Mouse (Mus musculus): Measurements from ENCODE around the gene Plppr3. TPM values are rescaled to one million over a fixed set of nuclear protein-coding genes. Genes with fewer than 3 reads are reported as not detected.
A peak's percentile ranks its signal among the peaks of the same experiment; 100 is the strongest.

Plppr3 gene
- polyA plus RNA-seq, 1 experiment from 2014 or later, result 9.4 TPM

GRCm38 (mm10) chr10:79864351-79865188 is 9.9 kb downstream of the Plppr3 start:
- Histone ChIP-seq H3K9me3 (ENCODE audit: control insufficient read depth, low read length) (no peaks in the 10 kb centered on the region), H3K4me3 (ENCODE audit: control insufficient read depth in 1 of 2, insufficient read depth in 1 of 2, low read depth in 1 of 2, low read length in 2 of 2) (no peak overlapping the region), H3K27me3 (ENCODE audit: control insufficient read depth, insufficient read depth, low read length) (no peaks in the 10 kb centered on the region), H3K4me1 (ENCODE audit: control insufficient read depth in 2 of 2, insufficient read depth in 2 of 2, low read length in 2 of 2) (peaks cover 0 to 23% of the 10 kb centered on the region in 2 experiments; a peak in 3 of 4 replicates), H3K4me2 (ENCODE audit: low read length) (no peak overlapping the region), H3K27ac (replicated peaks in 1 of 2; ENCODE audit: control insufficient read depth in 1 of 2, insufficient read depth in 1 of 2, low read depth in 2 of 2, low read length in 2 of 2) (no peak overlapping the region), H3K9ac (ENCODE audit: low read length) (no peak overlapping the region), H3K36me3 (ENCODE audit: control insufficient read depth, insufficient read depth, low read length) (peaks cover 58% of the 10 kb centered on the region)
- 49% methylated on average over 10 of the region's 10 CpGs for WGBS
- ATAC-seq (ENCODE audit: insufficient number of reproducible peaks, insufficient read depth, low FRiP score, low read depth), result peak; percentile 14; the same call in 1 of the 2 replicates

- no peak overlapping the region for H3K4me2 ChIP-seq (ENCODE audit: low read length)
- ATAC-seq (ENCODE audit: insufficient number of reproducible peaks, insufficient read depth, low FRiP score, low read depth), result no peak
- H3K36me3 ChIP-seq (ENCODE audit: control insufficient read depth, insufficient read depth, low read length), result peaks cover 70% of the 10 kb centered on the region
- no peaks in the 10 kb centered on the region for H3K27me3 ChIP-seq (ENCODE audit: control insufficient read depth, insufficient read depth, low read length)
- H3K4me3 ChIP-seq (ENCODE audit: control insufficient read depth in 1 of 2, insufficient read depth in 1 of 2, low read depth in 1 of 2, low read length in 2 of 2), result no peak overlapping the region
- peaks cover 13 to 39% of the 10 kb centered on the region in 2 experiments for H3K4me1 ChIP-seq (ENCODE audit: control insufficient read depth in 2 of 2, insufficient read depth in 2 of 2, low read length in 2 of 2)
- H3K27ac ChIP-seq (replicated peaks in 1 of 2; ENCODE audit: control insufficient read depth in 1 of 2, insufficient read depth in 1 of 2, low read depth in 2 of 2, low read length in 2 of 2), result no peak overlapping the region
- 66% methylated on average over 10 of the region's 10 CpGs for WGBS
- no peak overlapping the region for H3K9ac ChIP-seq (ENCODE audit: low read length)
- no peaks in the 10 kb centered on the region for H3K9me3 ChIP-seq (ENCODE audit: control insufficient read depth, low read length)
Measured at GRCm38 (mm10) chr10:79862925-79863324, 11.5 kb downstream of the Plppr3 start.

- WGBS, result 91% methylated on average over 23 of the region's 23 CpGs
- H3K4me1 ChIP-seq (ENCODE audit: control insufficient read depth in 2 of 2, insufficient read depth in 2 of 2, low read length in 2 of 2), result peaks cover 20 to 46% of the 10 kb centered on the region in 2 experiments
- H3K27me3 ChIP-seq (ENCODE audit: control insufficient read depth, insufficient read depth, low read length), result no peaks in the 10 kb centered on the region
- no peak for ATAC-seq (ENCODE audit: insufficient number of reproducible peaks, insufficient read depth, low FRiP score, low read depth)
- H3K9me3 ChIP-seq (ENCODE audit: control insufficient read depth, low read length), result no peaks in the 10 kb centered on the region
- H3K4me3 ChIP-seq (ENCODE audit: control insufficient read depth in 1 of 2, insufficient read depth in 1 of 2, low read depth in 1 of 2, low read length in 2 of 2), result no peak overlapping the region
- no peak overlapping the region for H3K9ac ChIP-seq (ENCODE audit: low read length)
- H3K27ac ChIP-seq (replicated peaks in 1 of 2; ENCODE audit: control insufficient read depth in 1 of 2, insufficient read depth in 1 of 2, low read depth in 2 of 2, low read length in 2 of 2), result no peak overlapping the region
- H3K36me3 ChIP-seq (ENCODE audit: control insufficient read depth, insufficient read depth, low read length), result peaks cover 77% of the 10 kb centered on the region
- H3K4me2 ChIP-seq (ENCODE audit: low read length), result no peak overlapping the region
Measured at GRCm38 (mm10) chr10:79862049-79862788, 12.2 kb downstream of the Plppr3 start.

GRCm38 (mm10) chr10:79861230-79862048 is 13.0 kb downstream of the Plppr3 start:
- Histone ChIP-seq H3K9ac (ENCODE audit: low read length) (no peak overlapping the region), H3K4me1 (ENCODE audit: control insufficient read depth in 2 of 2, insufficient read depth in 2 of 2, low read length in 2 of 2) (peaks cover 28 to 54% of the 10 kb centered on the region in 2 experiments), H3K27ac (replicated peaks in 1 of 2; ENCODE audit: control insufficient read depth in 1 of 2, insufficient read depth in 1 of 2, low read depth in 2 of 2, low read length in 2 of 2) (no peak overlapping the region), H3K27me3 (ENCODE audit: control insufficient read depth, insufficient read depth, low read length) (no peaks in the 10 kb centered on the region), H3K9me3 (ENCODE audit: control insufficient read depth, low read length) (no peaks in the 10 kb centered on the region), H3K4me3 (ENCODE audit: control insufficient read depth in 1 of 2, insufficient read depth in 1 of 2, low read depth in 1 of 2, low read length in 2 of 2) (no peak overlapping the region), H3K4me2 (ENCODE audit: low read length) (no peak overlapping the region), H3K36me3 (ENCODE audit: control insufficient read depth, insufficient read depth, low read length) (peaks cover 85% of the 10 kb centered on the region)
- 83% methylated on average over 25 of the region's 25 CpGs for WGBS
- no peak for ATAC-seq (ENCODE audit: insufficient number of reproducible peaks, insufficient read depth, low FRiP score, low read depth)

- Histone ChIP-seq H3K4me1 (ENCODE audit: control insufficient read depth in 2 of 2, insufficient read depth in 2 of 2, low read length in 2 of 2) (peaks cover 29 to 53% of the 10 kb centered on the region in 2 experiments), H3K36me3 (ENCODE audit: control insufficient read depth, insufficient read depth, low read length) (peaks cover 94% of the 10 kb centered on the region), H3K9ac (ENCODE audit: low read length) (no peak overlapping the region), H3K4me3 (ENCODE audit: control insufficient read depth in 1 of 2, insufficient read depth in 1 of 2, low read depth in 1 of 2, low read length in 2 of 2) (no peak overlapping the region), H3K27ac (replicated peaks in 1 of 2; ENCODE audit: control insufficient read depth in 1 of 2, insufficient read depth in 1 of 2, low read depth in 2 of 2, low read length in 2 of 2) (no peak overlapping the region), H3K4me2 (ENCODE audit: low read length) (no peak overlapping the region), H3K27me3 (ENCODE audit: control insufficient read depth, insufficient read depth, low read length) (no peaks in the 10 kb centered on the region), H3K9me3 (ENCODE audit: control insufficient read depth, low read length) (no peaks in the 10 kb centered on the region)
- 89% methylated on average over 26 of the region's 26 CpGs for WGBS
- no peak for ATAC-seq (ENCODE audit: insufficient number of reproducible peaks, insufficient read depth, low FRiP score, low read depth)
Measured at GRCm38 (mm10) chr10:79860079-79860911, 14.1 kb downstream of the Plppr3 start.

GRCm38 (mm10) chr10:79859116-79859515 is 15.3 kb downstream of the Plppr3 start:
- Histone ChIP-seq H3K9ac (ENCODE audit: low read length) (0 out of 2 replicates have a peak overlapping the region, but pooled peaks have one; percentile 99), H3K4me2 (ENCODE audit: low read length) (peak overlapping the region; percentile 97; the same call in 1 of the 2 replicates), H3K4me1 (ENCODE audit: control insufficient read depth in 2 of 2, insufficient read depth in 2 of 2, low read length in 2 of 2) (peaks cover 29 to 47% of the 10 kb centered on the region in 2 experiments), H3K9me3 (ENCODE audit: control insufficient read depth, low read length) (no peaks in the 10 kb centered on the region), H3K36me3 (ENCODE audit: control insufficient read depth, insufficient read depth, low read length) (peaks cover 82% of the 10 kb centered on the region), H3K27me3 (ENCODE audit: control insufficient read depth, insufficient read depth, low read length) (no peaks in the 10 kb centered on the region), H3K27ac (replicated peaks in 1 of 2; ENCODE audit: control insufficient read depth in 1 of 2, insufficient read depth in 1 of 2, low read depth in 2 of 2, low read length in 2 of 2) (peak overlapping the region; percentile 8 to 100; a peak in 3 of 4 replicates), H3K4me3 (ENCODE audit: control insufficient read depth in 1 of 2, insufficient read depth in 1 of 2, low read depth in 1 of 2, low read length in 2 of 2) (no peak overlapping the region)
- 80% methylated on average over 11 of the region's 11 CpGs for WGBS
- no peak for ATAC-seq (ENCODE audit: insufficient number of reproducible peaks, insufficient read depth, low FRiP score, low read depth)

All from heart, embryonic 14.5 days (tissue).